Mouse (Mus musculus): ENCODE measurements around the gene Bcl9l.

- TF ChIP-seq POLR2A (IDR thresholded peaks at IDR 0.05; ENCODE audit: low read depth, low read length) (no peak), CTCF (IDR thresholded peaks at IDR 0.05; ENCODE audit: borderline replicate concordance, insufficient read depth, low read length) (no peak)
Measured at GRCm38 (mm10) chr9:44508124-44508619, 25.5 kb downstream of the Bcl9l start.
